Mouse (Mus musculus) liver, embryonic 13.5 days (tissue): ENCODE measurements around the gene Scn4a. TPM values are rescaled to one million over a fixed set of nuclear protein-coding genes. Genes with fewer than 3 reads are reported as not detected.

Source experiments
- ATAC-seq: fragments of 200-750 bp; cut with Nextera tagmentation; 2 replicates; pipeline ENCODE4 v1.8.0; 2017; ENCODE audit warnings: low read depth, mild to moderate bottlenecking, moderate number of reproducible peaks, moderate library complexity
- DNase-seq: peaks from one replicate; pipeline ENCODE4 v3.0.0; 2022
- H3K27ac ChIP-seq: fragments of 300-500 bp; sonication (generic); 2 replicates; pipeline ENCODE4 v1.5.1; 2015; ENCODE audit warnings: moderate library complexity, mild to moderate bottlenecking, inconsistent platforms
- H3K27me3 ChIP-seq: fragments of 300-500 bp; sonication (generic); 2 replicates; pipeline ENCODE4 v1.6.1; 2015; ENCODE audit warnings: mild to moderate bottlenecking, inconsistent platforms
- H3K36me3 ChIP-seq: fragments of 300-500 bp; sonication (generic); 2 replicates; pipeline ENCODE4 v1.6.1; 2015; ENCODE audit warnings: mild to moderate bottlenecking, inconsistent platforms
- H3K4me1 ChIP-seq: fragments of 300-500 bp; sonication (generic); replicated peaks from 2 replicates; pipeline ENCODE4 v1.6.1; 2015; ENCODE audit warnings: inconsistent platforms
- H3K4me2 ChIP-seq: fragments of 300-500 bp; sonication (generic); 2 replicates; pipeline ENCODE4 v1.6.1; 2015; ENCODE audit warnings: inconsistent platforms, mild to moderate bottlenecking, moderate library complexity
- H3K4me3 ChIP-seq: fragments of 300-500 bp; sonication (generic); replicated peaks from 2 replicates; pipeline ENCODE4 v1.5.1; 2015; ENCODE audit warnings: mild to moderate bottlenecking, inconsistent platforms
- H3K9ac ChIP-seq: fragments of 300-500 bp; sonication (generic); 2 replicates; pipeline ENCODE4 v1.6.1; 2015; ENCODE audit warnings: mild to moderate bottlenecking, inconsistent platforms
- H3K9me3 ChIP-seq: fragments of 300-500 bp; sonication (generic); replicated peaks from 2 replicates; pipeline ENCODE4 v1.6.1; 2016; ENCODE audit warnings: inconsistent platforms
- WGBS: fragments of 180-500 bp; shearing (Covaris S2); methylation state at CpG from one replicate; pipeline ENCODE4 v1.1.7; 2015; ENCODE audit not compliant: insufficient replicate concordance; 5-methylcytosine and 5-hydroxymethylcytosine counted together
- polyA plus RNA-seq: library from polyadenylated mRNA; unstranded; fragments of >200 nt; fragmentation: Nextera tagmentation; extraction: Ambion mirVana; gene quantifications from 2 replicates; pipeline ENCODE4 v1.2.1, GENCODE M21; 2015

The Scn4a gene
- polyA plus RNA-seq, 1 experiment from 2014 or later: 0.02 TPM

GRCm38 (mm10) chr11:106289369-106289768, 63.7 kb downstream of the Scn4a start:
- 69% methylated on average over 8 of the region's 8 CpGs for WGBS
- Histone ChIP-seq H3K4me1 (no peaks in the 10 kb centered on the region), H3K4me2 (no peak overlapping the region), H3K4me3 (no peak overlapping the region), H3K9me3 (no peaks in the 10 kb centered on the region), H3K27me3 (no peaks in the 10 kb centered on the region), H3K9ac (no peak overlapping the region), H3K27ac (no peak overlapping the region), H3K36me3 (no peaks in the 10 kb centered on the region)
- DNase-seq (no peak), ATAC-seq (no peak)

- H3K27ac ChIP-seq: no peak overlapping the region
- no peak overlapping the region for H3K4me2 ChIP-seq
- DNase-seq (no peak), ATAC-seq (no peak)
- H3K36me3 ChIP-seq: no peaks in the 10 kb centered on the region
- no peak overlapping the region for H3K9ac ChIP-seq
- H3K4me1 ChIP-seq: no peaks in the 10 kb centered on the region
- WGBS: 59% methylated on average over 11 of the region's 11 CpGs
- H3K4me3 ChIP-seq: no peak overlapping the region
- no peaks in the 10 kb centered on the region for H3K9me3 ChIP-seq
- H3K27me3 ChIP-seq: no peaks in the 10 kb centered on the region
Measured at GRCm38 (mm10) chr11:106286987-106287386, 66.1 kb downstream of the Scn4a start.

GRCm38 (mm10) chr11:106286206-106286605, 66.9 kb downstream of the Scn4a start:
- H3K4me3 ChIP-seq: no peak overlapping the region
- WGBS: 74% methylated on average over 7 of the region's 7 CpGs

GRCm38 (mm10) chr11:106284126-106284525, 69.0 kb downstream of the Scn4a start:
- no peak overlapping the region for H3K4me2 ChIP-seq
- 69% methylated on average over 8 of the region's 8 CpGs for WGBS

More at GRCm38 (mm10) chr11:106286206-106286605, 66.9 kb downstream of the Scn4a start:
- no peaks in the 10 kb centered on the region for H3K4me1 ChIP-seq
- DNase-seq: no peak
- ATAC-seq: no peak
- H3K36me3 ChIP-seq: no peaks in the 10 kb centered on the region
- H3K4me2 ChIP-seq: no peak overlapping the region
- H3K27me3 ChIP-seq: 0 out of 2 replicates have a peak, but pooled peaks cover 5% of the 10 kb centered on the region
- no peak overlapping the region for H3K9ac ChIP-seq
- H3K9me3 ChIP-seq: no peaks in the 10 kb centered on the region
- H3K27ac ChIP-seq: no peak overlapping the region

GRCm38 (mm10) chr11:106283371-106283770, 69.7 kb downstream of the Scn4a start:
- DNase-seq (no peak), ATAC-seq (no peak)
- 0 out of 2 replicates have a peak, but pooled peaks cover 5% of the 10 kb centered on the region for H3K27me3 ChIP-seq
- no peaks in the 10 kb centered on the region for H3K36me3 ChIP-seq
- no peak overlapping the region for H3K9ac ChIP-seq
- WGBS: 62% methylated on average over 4 of the region's 4 CpGs
- no peaks in the 10 kb centered on the region for H3K4me1 ChIP-seq
- no peak overlapping the region for H3K4me2 ChIP-seq
- H3K9me3 ChIP-seq: no peaks in the 10 kb centered on the region
- H3K27ac ChIP-seq: no peak overlapping the region
- no peak overlapping the region for H3K4me3 ChIP-seq

More at GRCm38 (mm10) chr11:106284126-106284525, 69.0 kb downstream of the Scn4a start:
- no peak overlapping the region for H3K27ac ChIP-seq
- no peaks in the 10 kb centered on the region for H3K9me3 ChIP-seq
- H3K36me3 ChIP-seq: no peaks in the 10 kb centered on the region
- H3K9ac ChIP-seq: no peak overlapping the region
- H3K4me1 ChIP-seq: no peaks in the 10 kb centered on the region
- ATAC-seq (no peak), DNase-seq (no peak)
- H3K4me3 ChIP-seq: no peak overlapping the region
- H3K27me3 ChIP-seq: 0 out of 2 replicates have a peak, but pooled peaks cover 5% of the 10 kb centered on the region

GRCm38 (mm10) chr11:106282452-106282851, 70.6 kb downstream of the Scn4a start:
- ATAC-seq (no peak), DNase-seq (no peak)
- Histone ChIP-seq H3K9me3 (no peaks in the 10 kb centered on the region), H3K36me3 (no peaks in the 10 kb centered on the region), H3K4me1 (no peaks in the 10 kb centered on the region), H3K4me3 (no peak overlapping the region), H3K9ac (no peak overlapping the region), H3K27me3 (0 out of 2 replicates have a peak, but pooled peaks cover 5% of the 10 kb centered on the region), H3K27ac (no peak overlapping the region), H3K4me2 (no peak overlapping the region)
- 62% methylated on average over 6 of the region's 6 CpGs for WGBS

GRCm38 (mm10) chr11:106276454-106276853, 76.6 kb downstream of the Scn4a start, which contains the start of gene Tcam1:
Tcam1 (plus strand) TSS chr11:106276672.
- Histone ChIP-seq H3K27ac (no peak within 1 kb of the TSS), H3K27me3 (no peaks in the 10 kb centered on the region), H3K4me1 (peaks cover 40% of the 10 kb centered on the region), H3K4me3 (no peak within 1 kb of the TSS), H3K9me3 (no peaks in the 10 kb centered on the region), H3K36me3 (no peaks in the 10 kb centered on the region), H3K9ac (no peak within 1 kb of the TSS), H3K4me2 (peak within 1 kb of the TSS; percentile 57)
- DNase-seq (peak; percentile 84), ATAC-seq (no peak)
- WGBS: 5% methylated on average over 25 of the region's 25 CpGs

- Histone ChIP-seq H3K9me3 (no peaks in the 10 kb centered on the region), H3K27ac (no peak overlapping the region), H3K4me2 (no peak overlapping the region), H3K4me3 (no peak overlapping the region), H3K27me3 (no peaks in the 10 kb centered on the region), H3K9ac (no peak overlapping the region), H3K4me1 (peaks cover 55% of the 10 kb centered on the region), H3K36me3 (peaks cover 4% of the 10 kb centered on the region; the same call in 1 of the 2 replicates)
- WGBS: 84% methylated on average over 7 of the region's 7 CpGs
- DNase-seq (no peak), ATAC-seq (no peak)
Measured at GRCm38 (mm10) chr11:106274971-106275411, 78.1 kb downstream of the Scn4a start.

- peak overlapping the region; percentile 93; the same call in 1 of the 2 replicates for H3K27ac ChIP-seq
Measured at GRCm38 (mm10) chr11:106274374-106274773, 78.7 kb downstream of the Scn4a start.

GRCm38 (mm10) chr11:106273811-106274210, 79.3 kb downstream of the Scn4a start:
- H3K36me3 ChIP-seq: peaks cover 4% of the 10 kb centered on the region; the same call in 1 of the 2 replicates
- H3K27me3 ChIP-seq: no peaks in the 10 kb centered on the region
- no peaks in the 10 kb centered on the region for H3K9me3 ChIP-seq
- peak overlapping the region; percentile 84 for H3K4me2 ChIP-seq
- H3K27ac ChIP-seq: peak overlapping the region; percentile 93
- H3K4me1 ChIP-seq: peaks cover 64% of the 10 kb centered on the region
- H3K9ac ChIP-seq: 0 out of 2 replicates have a peak overlapping the region, but pooled peaks have one; percentile 75
- 77% methylated on average over 6 of the region's 6 CpGs for WGBS
- no peak for DNase-seq
- H3K4me3 ChIP-seq: peak overlapping the region; percentile 98
- ATAC-seq: no peak

More at GRCm38 (mm10) chr11:106274374-106274773, 78.7 kb downstream of the Scn4a start:
- Histone ChIP-seq H3K36me3 (peaks cover 4% of the 10 kb centered on the region; the same call in 1 of the 2 replicates), H3K4me1 (peaks cover 59% of the 10 kb centered on the region), H3K4me2 (0 out of 2 replicates have a peak overlapping the region, but pooled peaks have one; percentile 84), H3K9ac (no peak overlapping the region), H3K27me3 (no peaks in the 10 kb centered on the region), H3K9me3 (no peaks in the 10 kb centered on the region), H3K4me3 (no peak overlapping the region)
- no peak for DNase-seq
- no peak for ATAC-seq
- 69% methylated on average over 1 of the region's 1 CpGs for WGBS

GRCm38 (mm10) chr11:106273311-106273684, 79.8 kb downstream of the Scn4a start:
- H3K9ac ChIP-seq: peak overlapping the region; percentile 75
- DNase-seq (no peak), ATAC-seq (peak; percentile 10; the same call in 1 of the 2 replicates)
- H3K4me3 ChIP-seq: peak overlapping the region; percentile 98
- peak overlapping the region; percentile 93 for H3K27ac ChIP-seq
- WGBS: 5% methylated on average over 16 of the region's 16 CpGs
- peak overlapping the region; percentile 84 for H3K4me2 ChIP-seq
- H3K4me1 ChIP-seq: peaks cover 69% of the 10 kb centered on the region
- H3K9me3 ChIP-seq: no peaks in the 10 kb centered on the region
- H3K27me3 ChIP-seq: no peaks in the 10 kb centered on the region
- peaks cover 4% of the 10 kb centered on the region; the same call in 1 of the 2 replicates for H3K36me3 ChIP-seq
